Mouse (Mus musculus): Measurements from ENCODE around the gene Lrrc25. TPM values are rescaled to one million over a fixed set of nuclear protein-coding genes. Genes with fewer than 3 reads are reported as not detected.

Lrrc25 gene
- polyA plus RNA-seq, 1 experiment from 2014 or later: 1.2 TPM

DNA sequence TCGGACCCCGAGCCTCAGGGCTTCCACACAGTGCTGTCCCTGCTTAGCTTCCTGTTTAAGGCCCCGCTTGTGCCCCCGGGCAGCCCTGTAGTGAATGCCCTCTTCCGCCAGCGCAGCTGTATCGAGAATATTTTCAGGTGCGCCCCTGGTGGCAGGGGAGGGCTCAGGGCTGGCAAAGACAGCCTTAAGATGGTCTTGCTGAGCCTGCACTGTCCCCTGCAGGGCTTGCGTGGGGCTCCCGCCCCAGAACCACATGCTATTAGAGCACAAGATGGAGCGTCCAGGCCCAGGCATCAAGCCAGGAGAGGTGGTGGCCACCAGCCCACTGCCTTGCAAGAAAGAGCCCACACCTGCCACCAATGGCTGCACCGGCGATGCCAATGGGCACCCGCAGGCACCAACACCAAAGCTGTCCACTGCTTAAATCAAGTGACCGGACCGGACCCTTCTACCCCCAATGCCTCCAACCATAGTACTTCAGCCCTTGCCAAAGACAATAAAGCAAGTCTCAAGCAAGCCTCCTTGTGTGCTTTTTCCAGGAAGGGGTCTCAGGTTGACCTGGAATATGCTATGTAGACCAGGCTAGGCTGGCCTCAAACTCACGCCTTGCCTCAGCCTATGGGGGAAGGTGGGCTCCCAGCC lies 19.1 kb upstream of the Lrrc25 start:
- Histone ChIP-seq H3K27me3 (replicated peaks; ENCODE audit: control insufficient read depth, insufficient read depth, low read length) (no peaks in the 10 kb centered on the region), H3K4me2 (ENCODE audit: low read length) (peak overlapping the region; percentile 67), H3K27ac (ENCODE audit: low read depth) (no peak overlapping the region), H3K9ac (ENCODE audit: low read length) (no peak overlapping the region), H3K36me3 (ENCODE audit: control insufficient read depth, insufficient read depth, low read length) (peaks cover 15% of the 10 kb centered on the region), H3K4me3 (ENCODE audit: low read depth, low read length) (no peak overlapping the region), H3K9me3 (ENCODE audit: control insufficient read depth, low read length) (no peaks in the 10 kb centered on the region), H3K4me1 (replicated peaks; ENCODE audit: control insufficient read depth, insufficient read depth, low read length) (peaks cover 56% of the 10 kb centered on the region)
- DNase-seq (ENCODE audit: low spot score) (peak; percentile 66), ATAC-seq (replicated peaks; ENCODE audit: low FRiP score, low TSS enrichment, low read depth) (no peak)
- 88% methylated on average over 17 of the region's 17 CpGs for WGBS

DNA sequence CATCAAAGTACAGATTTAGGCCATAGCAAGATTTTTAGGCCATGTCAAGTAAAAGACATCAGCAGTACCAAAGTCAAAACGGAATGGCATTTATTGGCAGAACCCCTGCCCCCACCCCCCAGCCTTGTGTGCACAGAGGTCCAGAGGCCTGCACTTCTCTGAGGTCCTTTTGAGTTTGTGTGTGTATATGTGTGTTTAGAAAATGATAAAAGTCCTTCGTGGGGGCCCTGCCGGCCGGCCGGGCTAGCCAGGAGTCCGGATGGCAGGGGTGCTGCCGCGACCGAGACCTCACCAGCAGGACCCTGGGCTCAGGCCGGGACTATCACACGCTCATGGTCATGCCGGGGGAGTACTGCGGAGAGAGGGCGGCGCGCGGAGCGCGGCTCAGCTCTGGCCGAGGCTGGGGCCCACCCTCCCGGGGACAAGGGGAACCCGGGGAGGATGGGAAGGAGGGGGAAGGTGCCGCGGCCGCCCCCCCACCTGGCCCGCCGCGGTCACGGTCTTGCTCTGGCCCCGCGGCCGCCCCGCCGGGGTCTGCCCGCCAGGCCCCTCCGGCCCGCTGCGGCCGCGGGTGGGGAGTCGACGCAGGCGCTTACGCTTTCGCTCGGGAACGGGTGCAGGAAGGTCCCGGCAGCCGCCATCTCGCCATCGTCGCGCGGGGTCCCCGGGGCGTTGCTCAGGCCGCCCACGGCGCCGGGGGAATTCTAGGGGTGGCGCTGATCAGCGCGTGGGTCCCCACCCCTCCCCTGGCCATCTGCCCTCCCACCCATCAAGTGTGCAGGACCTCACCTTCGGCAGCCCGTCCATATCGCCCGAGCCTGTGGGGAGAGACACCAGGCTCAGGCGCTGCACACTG lies 18.3 kb upstream of the Lrrc25 start:
- Histone ChIP-seq H3K27me3 (replicated peaks; ENCODE audit: control insufficient read depth, insufficient read depth, low read length) (no peaks in the 10 kb centered on the region), H3K4me2 (ENCODE audit: low read length) (peak overlapping the region; percentile 67), H3K9me3 (ENCODE audit: control insufficient read depth, low read length) (no peaks in the 10 kb centered on the region), H3K36me3 (ENCODE audit: control insufficient read depth, insufficient read depth, low read length) (peaks cover 20% of the 10 kb centered on the region), H3K4me3 (ENCODE audit: low read depth, low read length) (peak overlapping the region; percentile 34), H3K9ac (ENCODE audit: low read length) (peak overlapping the region; percentile 55), H3K4me1 (replicated peaks; ENCODE audit: control insufficient read depth, insufficient read depth, low read length) (peaks cover 56% of the 10 kb centered on the region), H3K27ac (ENCODE audit: low read depth) (peak overlapping the region; percentile 22; the same call in 1 of the 2 replicates)
- 11% methylated on average over 65 of the region's 68 CpGs for WGBS
- ATAC-seq (replicated peaks; ENCODE audit: low FRiP score, low TSS enrichment, low read depth): no peak
- peak; percentile 64 for DNase-seq (ENCODE audit: low spot score)

DNA sequence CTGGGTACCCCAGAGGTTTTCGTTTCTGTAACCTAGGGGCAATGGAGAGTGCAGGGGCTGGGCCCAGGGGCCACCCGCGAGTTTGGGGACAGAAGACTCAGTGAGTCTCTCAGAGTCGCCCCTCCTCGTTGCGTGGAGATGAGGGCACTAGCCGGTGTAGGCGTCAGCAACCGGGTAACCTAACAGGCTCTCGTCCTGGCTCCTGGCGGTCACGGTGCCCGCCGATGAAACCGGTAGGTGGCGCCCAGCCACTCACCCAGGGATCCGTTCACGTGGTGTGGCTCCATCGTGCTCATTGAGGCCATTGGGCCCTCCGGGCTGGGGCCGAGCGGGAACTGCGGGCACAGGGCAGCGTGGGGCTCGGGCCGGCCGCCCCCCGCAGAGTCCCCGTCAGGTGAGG lies 17.7 kb upstream of the Lrrc25 start:
- no peaks in the 10 kb centered on the region for H3K9me3 ChIP-seq (ENCODE audit: control insufficient read depth, low read length)
- peak overlapping the region; percentile 34 for H3K4me3 ChIP-seq (ENCODE audit: low read depth, low read length)
- H3K27me3 ChIP-seq (replicated peaks; ENCODE audit: control insufficient read depth, insufficient read depth, low read length): no peaks in the 10 kb centered on the region
- H3K9ac ChIP-seq (ENCODE audit: low read length): peak overlapping the region; percentile 55
- peaks cover 53% of the 10 kb centered on the region for H3K4me1 ChIP-seq (replicated peaks; ENCODE audit: control insufficient read depth, insufficient read depth, low read length)
- WGBS: 2% methylated on average over 29 of the region's 29 CpGs
- peak overlapping the region; percentile 67 for H3K4me2 ChIP-seq (ENCODE audit: low read length)
- peaks cover 21% of the 10 kb centered on the region for H3K36me3 ChIP-seq (ENCODE audit: control insufficient read depth, insufficient read depth, low read length)
- 0 out of 2 replicates have a peak, but pooled peaks have one; percentile 1 for ATAC-seq (replicated peaks; ENCODE audit: low FRiP score, low TSS enrichment, low read depth)
- DNase-seq (ENCODE audit: low spot score): peak; percentile 89
- peak overlapping the region; percentile 22; the same call in 1 of the 2 replicates for H3K27ac ChIP-seq (ENCODE audit: low read depth)

DNA sequence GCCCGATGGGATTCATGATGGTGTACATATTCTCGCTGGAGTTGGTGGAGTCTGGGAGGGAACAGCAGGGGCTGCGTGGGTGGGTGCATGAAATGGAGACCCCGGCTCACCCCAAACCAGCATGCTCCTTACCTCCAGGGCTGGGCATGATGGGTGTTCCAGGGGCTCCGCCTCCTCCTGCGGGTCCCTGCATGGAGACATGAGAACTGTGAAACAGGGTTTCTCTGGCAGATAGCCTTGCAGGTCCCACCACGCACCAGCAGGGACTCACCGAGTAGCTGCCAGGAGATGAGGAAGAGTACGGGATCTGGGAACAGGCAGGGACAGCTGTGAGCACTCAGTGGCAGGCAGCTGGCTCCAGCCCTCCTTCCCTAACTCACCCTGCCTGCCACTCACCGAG lies 17.2 kb upstream of the Lrrc25 start:
- 15% methylated on average over 10 of the region's 10 CpGs for WGBS
- peaks cover 49% of the 10 kb centered on the region for H3K4me1 ChIP-seq (replicated peaks; ENCODE audit: control insufficient read depth, insufficient read depth, low read length)
- H3K27ac ChIP-seq (ENCODE audit: low read depth): peak overlapping the region; percentile 22; the same call in 1 of the 2 replicates
- peak overlapping the region; percentile 34; the same call in 1 of the 2 replicates for H3K4me3 ChIP-seq (ENCODE audit: low read depth, low read length)
- H3K9me3 ChIP-seq (ENCODE audit: control insufficient read depth, low read length): no peaks in the 10 kb centered on the region
- ATAC-seq (replicated peaks; ENCODE audit: low FRiP score, low TSS enrichment, low read depth) (no peak), DNase-seq (ENCODE audit: low spot score) (peak; percentile 77)
- no peaks in the 10 kb centered on the region for H3K27me3 ChIP-seq (replicated peaks; ENCODE audit: control insufficient read depth, insufficient read depth, low read length)
- peaks cover 21% of the 10 kb centered on the region for H3K36me3 ChIP-seq (ENCODE audit: control insufficient read depth, insufficient read depth, low read length)
- 0 out of 2 replicates have a peak overlapping the region, but pooled peaks have one; percentile 5 for H3K9ac ChIP-seq (ENCODE audit: low read length)
- peak overlapping the region; percentile 67 for H3K4me2 ChIP-seq (ENCODE audit: low read length)

DNA sequence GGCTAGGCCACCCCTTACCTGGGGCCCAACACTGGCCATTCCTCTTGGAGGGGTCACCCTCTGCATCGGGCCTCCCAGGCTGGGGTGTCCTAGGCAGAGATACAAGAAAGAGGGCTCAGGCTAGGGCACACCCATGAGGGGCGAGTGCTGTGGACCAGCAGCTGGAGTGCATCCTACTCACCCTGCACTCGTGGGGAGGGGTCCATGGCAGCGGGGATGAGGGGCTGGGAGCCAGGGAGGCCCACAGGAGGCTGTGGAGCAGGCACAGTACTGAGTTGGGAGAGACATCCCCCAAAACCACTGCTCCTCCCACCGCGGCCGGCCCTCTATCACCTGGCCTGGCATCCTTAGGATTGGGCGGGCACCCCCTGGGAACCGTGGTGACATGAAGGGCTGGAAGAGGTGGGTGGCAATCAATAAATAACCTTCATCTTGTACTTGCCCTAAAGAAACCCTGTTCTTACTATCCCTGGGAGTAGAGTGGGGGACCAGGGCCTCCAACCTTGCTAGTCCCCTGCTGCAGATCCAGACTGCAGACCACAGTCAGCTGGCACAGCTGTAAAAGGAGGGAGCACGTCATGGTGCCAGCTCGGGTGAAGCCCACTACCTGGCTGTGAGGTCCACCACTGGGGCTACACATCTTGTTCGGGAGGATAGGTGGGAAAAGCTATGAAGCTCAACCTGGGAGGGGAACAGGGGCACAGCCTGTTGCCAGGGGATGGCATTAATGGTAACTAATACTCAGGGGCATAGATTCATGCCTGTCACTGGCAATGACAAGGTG lies 16.3 kb upstream of the Lrrc25 start:
- Histone ChIP-seq H3K9ac (ENCODE audit: low read length) (no peak overlapping the region), H3K4me2 (ENCODE audit: low read length) (no peak overlapping the region), H3K4me3 (ENCODE audit: low read depth, low read length) (no peak overlapping the region), H3K27me3 (replicated peaks; ENCODE audit: control insufficient read depth, insufficient read depth, low read length) (no peaks in the 10 kb centered on the region), H3K27ac (ENCODE audit: low read depth) (no peak overlapping the region), H3K9me3 (ENCODE audit: control insufficient read depth, low read length) (no peaks in the 10 kb centered on the region), H3K4me1 (replicated peaks; ENCODE audit: control insufficient read depth, insufficient read depth, low read length) (peaks cover 48% of the 10 kb centered on the region), H3K36me3 (ENCODE audit: control insufficient read depth, insufficient read depth, low read length) (peaks cover 21% of the 10 kb centered on the region)
- no peak for ATAC-seq (replicated peaks; ENCODE audit: low FRiP score, low TSS enrichment, low read depth)
- DNase-seq (ENCODE audit: low spot score): no peak
- 77% methylated on average over 12 of the region's 12 CpGs for WGBS

DNA sequence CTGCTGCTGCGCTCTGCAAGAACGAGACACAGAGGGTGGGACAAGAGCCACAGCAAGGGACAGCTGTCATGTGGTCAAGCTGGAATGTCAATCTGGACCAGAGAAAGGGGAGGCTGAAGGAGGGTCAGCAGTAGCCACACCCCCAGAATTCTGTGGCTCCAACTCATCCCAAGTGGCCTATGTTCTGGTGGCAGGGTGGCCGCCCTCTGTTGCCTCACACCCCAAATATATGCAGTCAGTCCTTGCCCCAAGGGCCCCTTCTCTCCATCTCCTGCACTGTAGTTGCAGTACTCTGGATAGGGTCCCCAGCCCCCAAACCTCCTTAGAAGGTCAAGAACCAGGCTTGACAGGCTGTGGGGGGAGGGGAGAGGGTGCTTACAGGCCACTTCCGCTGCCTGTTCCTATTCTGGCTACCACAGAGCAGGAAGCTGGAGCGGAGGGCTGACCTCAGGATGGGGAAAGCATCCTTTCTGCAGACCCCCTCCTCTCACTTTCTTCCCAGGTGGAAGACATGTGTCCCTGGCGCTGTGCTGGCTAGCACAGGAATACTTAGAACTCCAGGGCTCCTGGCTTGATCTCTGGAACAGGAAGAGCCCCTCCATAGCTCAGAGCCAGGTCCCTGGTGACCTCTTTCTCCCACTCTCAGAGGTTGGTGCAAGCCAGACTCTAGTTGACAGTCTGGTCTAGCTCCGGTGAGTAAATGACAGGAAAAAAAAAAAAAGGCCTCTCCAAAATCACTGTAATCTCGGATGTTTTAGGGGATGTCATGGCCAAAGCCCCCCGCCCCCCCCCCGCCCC lies 15.3 kb upstream of the Lrrc25 start:
- Histone ChIP-seq H3K27me3 (replicated peaks; ENCODE audit: control insufficient read depth, insufficient read depth, low read length) (no peaks in the 10 kb centered on the region), H3K4me3 (ENCODE audit: low read depth, low read length) (no peak overlapping the region), H3K36me3 (ENCODE audit: control insufficient read depth, insufficient read depth, low read length) (peaks cover 18% of the 10 kb centered on the region), H3K9me3 (ENCODE audit: control insufficient read depth, low read length) (no peaks in the 10 kb centered on the region), H3K9ac (ENCODE audit: low read length) (no peak overlapping the region), H3K4me1 (replicated peaks; ENCODE audit: control insufficient read depth, insufficient read depth, low read length) (peaks cover 41% of the 10 kb centered on the region), H3K27ac (ENCODE audit: low read depth) (peak overlapping the region; percentile 65), H3K4me2 (ENCODE audit: low read length) (peak overlapping the region; percentile 43)
- WGBS: 26% methylated on average over 10 of the region's 10 CpGs
- no peak for DNase-seq (ENCODE audit: low spot score)
- no peak for ATAC-seq (replicated peaks; ENCODE audit: low FRiP score, low TSS enrichment, low read depth)

DNA sequence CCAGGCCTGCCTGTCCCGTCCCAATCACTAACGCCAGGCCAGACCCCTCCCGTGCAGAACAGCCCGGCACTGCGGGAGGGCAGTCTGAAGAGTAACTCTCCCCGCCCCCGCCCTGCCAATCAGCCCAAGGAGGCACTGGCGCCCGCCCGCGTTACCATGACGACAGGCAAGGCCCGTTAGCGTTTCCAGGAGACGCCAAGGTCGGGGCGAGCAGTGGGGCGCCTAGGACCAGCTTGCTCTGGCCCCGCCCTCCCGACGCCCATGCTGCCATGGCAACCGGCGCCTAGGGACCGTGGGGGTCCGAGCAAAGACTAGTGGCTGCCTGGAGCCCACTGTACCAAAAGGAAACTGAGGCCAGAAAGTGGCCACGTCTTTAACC lies 14.7 kb upstream of the Lrrc25 start:
- peaks cover 12% of the 10 kb centered on the region for H3K36me3 ChIP-seq (ENCODE audit: control insufficient read depth, insufficient read depth, low read length)
- H3K4me1 ChIP-seq (replicated peaks; ENCODE audit: control insufficient read depth, insufficient read depth, low read length): peaks cover 43% of the 10 kb centered on the region
- peak; percentile 79 for DNase-seq (ENCODE audit: low spot score)

More for the DNA sequence above, 14.7 kb upstream of the Lrrc25 start:
- peak overlapping the region; percentile 43 for H3K4me2 ChIP-seq (ENCODE audit: low read length)
- ATAC-seq (replicated peaks; ENCODE audit: low FRiP score, low TSS enrichment, low read depth): peak; percentile 42; the same call in 1 of the 2 replicates
- peak overlapping the region; percentile 65 for H3K27ac ChIP-seq (ENCODE audit: low read depth)
- under 1% methylated on average over 26 of the region's 26 CpGs for WGBS
- no peaks in the 10 kb centered on the region for H3K9me3 ChIP-seq (ENCODE audit: control insufficient read depth, low read length)
- no peaks in the 10 kb centered on the region for H3K27me3 ChIP-seq (replicated peaks; ENCODE audit: control insufficient read depth, insufficient read depth, low read length)
- no peak overlapping the region for H3K9ac ChIP-seq (ENCODE audit: low read length)
- H3K4me3 ChIP-seq (ENCODE audit: low read depth, low read length): no peak overlapping the region
